Mouse (Mus musculus): ENCODE results near the gene Vps50. TPM values are rescaled to one million over a fixed set of nuclear protein-coding genes. Genes with fewer than 3 reads are reported as not detected.

The Vps50 gene
- polyA plus RNA-seq (2015; fragmentation: Nextera tagmentation; extraction: Ambion mirVana) = 8.6 and 10.2 TPM in 2 replicates

- no peak within 1 kb of the TSS for H3K27ac ChIP-seq (ENCODE audit: low read length)
- H3K9ac ChIP-seq (ENCODE audit: low read depth, low read length) = peak within 1 kb of the TSS; percentile 70
- H3K4me1 ChIP-seq (ENCODE audit: control insufficient read depth, low read depth, low read length) = no peaks in the 10 kb centered on the region
- ATAC-seq (ENCODE audit: low read depth) = peak; percentile 99
- no peaks in the 10 kb centered on the region for H3K36me3 ChIP-seq (ENCODE audit: control insufficient read depth, insufficient read depth)
- no peaks in the 10 kb centered on the region for H3K9me3 ChIP-seq (replicated peaks; ENCODE audit: control insufficient read depth, low read length)
- peak within 1 kb of the TSS; percentile 64 for H3K4me2 ChIP-seq (ENCODE audit: low read depth, low read length)
- WGBS (ENCODE audit: insufficient replicate concordance) = under 1% methylated on average over 28 of the region's 28 CpGs
- no peaks in the 10 kb centered on the region for H3K27me3 ChIP-seq (ENCODE audit: control insufficient read depth, insufficient read depth, low read depth, low read length)
- H3K4me3 ChIP-seq (ENCODE audit: low read depth, low read length) = peak within 1 kb of the TSS; percentile 73
Observed at GRCm38 (mm10) chr6:3498162-3498848, at the start of gene Vps50, which contains the start of gene Hepacam2. Gene Vps50 (plus strand): TSS chr6:3498382. Gene Hepacam2 (minus strand): TSS chr6:3498298.

GRCm38 (mm10) chr6:3454421-3454820 lies 43.8 kb upstream of the Vps50 start:
- Histone ChIP-seq H3K9ac (ENCODE audit: low read depth, low read length) (no peak overlapping the region), H3K9me3 (replicated peaks; ENCODE audit: control insufficient read depth, low read length) (no peaks in the 10 kb centered on the region), H3K4me2 (ENCODE audit: low read depth, low read length) (no peak overlapping the region), H3K27ac (ENCODE audit: low read length) (no peak overlapping the region), H3K36me3 (ENCODE audit: control insufficient read depth, insufficient read depth) (no peaks in the 10 kb centered on the region), H3K4me3 (ENCODE audit: low read depth, low read length) (no peak overlapping the region), H3K27me3 (ENCODE audit: control insufficient read depth, insufficient read depth, low read depth, low read length) (no peaks in the 10 kb centered on the region), H3K4me1 (ENCODE audit: control insufficient read depth, low read depth, low read length) (no peaks in the 10 kb centered on the region)
- no peak for ATAC-seq (ENCODE audit: low read depth)
- WGBS (ENCODE audit: insufficient replicate concordance) = 52% methylated on average over 5 of the region's 5 CpGs

- H3K9ac ChIP-seq (ENCODE audit: low read depth, low read length) = no peak overlapping the region
- H3K4me1 ChIP-seq (ENCODE audit: control insufficient read depth, low read depth, low read length) = no peaks in the 10 kb centered on the region
- H3K36me3 ChIP-seq (ENCODE audit: control insufficient read depth, insufficient read depth) = no peaks in the 10 kb centered on the region
- ATAC-seq (ENCODE audit: low read depth) = no peak
- no peak overlapping the region for H3K27ac ChIP-seq (ENCODE audit: low read length)
- 60% methylated on average over 11 of the region's 11 CpGs for WGBS (ENCODE audit: insufficient replicate concordance)
- no peaks in the 10 kb centered on the region for H3K27me3 ChIP-seq (ENCODE audit: control insufficient read depth, insufficient read depth, low read depth, low read length)
- H3K4me2 ChIP-seq (ENCODE audit: low read depth, low read length) = no peak overlapping the region
- H3K9me3 ChIP-seq (replicated peaks; ENCODE audit: control insufficient read depth, low read length) = no peaks in the 10 kb centered on the region
- no peak overlapping the region for H3K4me3 ChIP-seq (ENCODE audit: low read depth, low read length)
Observed at GRCm38 (mm10) chr6:3455944-3456536, 42.1 kb upstream of the Vps50 start.

GRCm38 (mm10) chr6:3463026-3463425 lies 35.2 kb upstream of the Vps50 start:
- H3K9me3 ChIP-seq (replicated peaks; ENCODE audit: control insufficient read depth, low read length) = no peaks in the 10 kb centered on the region
- 60% methylated on average over 6 of the region's 6 CpGs for WGBS (ENCODE audit: insufficient replicate concordance)
- H3K4me3 ChIP-seq (ENCODE audit: low read depth, low read length) = no peak overlapping the region
- no peak overlapping the region for H3K9ac ChIP-seq (ENCODE audit: low read depth, low read length)
- no peak for ATAC-seq (ENCODE audit: low read depth)
- no peak overlapping the region for H3K27ac ChIP-seq (ENCODE audit: low read length)
- no peaks in the 10 kb centered on the region for H3K36me3 ChIP-seq (ENCODE audit: control insufficient read depth, insufficient read depth)
- no peak overlapping the region for H3K4me2 ChIP-seq (ENCODE audit: low read depth, low read length)
- H3K27me3 ChIP-seq (ENCODE audit: control insufficient read depth, insufficient read depth, low read depth, low read length) = no peaks in the 10 kb centered on the region
- H3K4me1 ChIP-seq (ENCODE audit: control insufficient read depth, low read depth, low read length) = no peaks in the 10 kb centered on the region

GRCm38 (mm10) chr6:3463594-3463993 lies 34.6 kb upstream of the Vps50 start:
- Histone ChIP-seq H3K9me3 (replicated peaks; ENCODE audit: control insufficient read depth, low read length) (no peaks in the 10 kb centered on the region), H3K36me3 (ENCODE audit: control insufficient read depth, insufficient read depth) (no peaks in the 10 kb centered on the region), H3K9ac (ENCODE audit: low read depth, low read length) (no peak overlapping the region), H3K4me1 (ENCODE audit: control insufficient read depth, low read depth, low read length) (no peaks in the 10 kb centered on the region), H3K27me3 (ENCODE audit: control insufficient read depth, insufficient read depth, low read depth, low read length) (no peaks in the 10 kb centered on the region), H3K4me2 (ENCODE audit: low read depth, low read length) (no peak overlapping the region), H3K4me3 (ENCODE audit: low read depth, low read length) (no peak overlapping the region), H3K27ac (ENCODE audit: low read length) (no peak overlapping the region)
- WGBS (ENCODE audit: insufficient replicate concordance) = 58% methylated on average over 2 of the region's 2 CpGs
- ATAC-seq (ENCODE audit: low read depth) = no peak

GRCm38 (mm10) chr6:3468627-3469026 lies 29.6 kb upstream of the Vps50 start:
- WGBS (ENCODE audit: insufficient replicate concordance) = 33% methylated on average over 1 of the region's 1 CpGs

GRCm38 (mm10) chr6:3470706-3471105 lies 27.5 kb upstream of the Vps50 start:
- H3K27me3 ChIP-seq (ENCODE audit: control insufficient read depth, insufficient read depth, low read depth, low read length) = no peaks in the 10 kb centered on the region
- no peak overlapping the region for H3K4me2 ChIP-seq (ENCODE audit: low read depth, low read length)
- ATAC-seq (ENCODE audit: low read depth) = no peak
- H3K9me3 ChIP-seq (replicated peaks; ENCODE audit: control insufficient read depth, low read length) = no peaks in the 10 kb centered on the region
- no peaks in the 10 kb centered on the region for H3K36me3 ChIP-seq (ENCODE audit: control insufficient read depth, insufficient read depth)
- no peak overlapping the region for H3K27ac ChIP-seq (ENCODE audit: low read length)
- no peaks in the 10 kb centered on the region for H3K4me1 ChIP-seq (ENCODE audit: control insufficient read depth, low read depth, low read length)
- no peak overlapping the region for H3K9ac ChIP-seq (ENCODE audit: low read depth, low read length)
- H3K4me3 ChIP-seq (ENCODE audit: low read depth, low read length) = no peak overlapping the region
- WGBS (ENCODE audit: insufficient replicate concordance) = 47% methylated on average over 2 of the region's 2 CpGs

More at GRCm38 (mm10) chr6:3468627-3469026, 29.6 kb upstream of the Vps50 start:
- Histone ChIP-seq H3K4me3 (ENCODE audit: low read depth, low read length) (no peak overlapping the region), H3K27ac (ENCODE audit: low read length) (no peak overlapping the region), H3K4me1 (ENCODE audit: control insufficient read depth, low read depth, low read length) (no peaks in the 10 kb centered on the region), H3K4me2 (ENCODE audit: low read depth, low read length) (no peak overlapping the region), H3K9ac (ENCODE audit: low read depth, low read length) (no peak overlapping the region), H3K27me3 (ENCODE audit: control insufficient read depth, insufficient read depth, low read depth, low read length) (no peaks in the 10 kb centered on the region), H3K36me3 (ENCODE audit: control insufficient read depth, insufficient read depth) (no peaks in the 10 kb centered on the region), H3K9me3 (replicated peaks; ENCODE audit: control insufficient read depth, low read length) (no peaks in the 10 kb centered on the region)
- no peak for ATAC-seq (ENCODE audit: low read depth)

- no peak overlapping the region for H3K9ac ChIP-seq (ENCODE audit: low read depth, low read length)
- no peak overlapping the region for H3K27ac ChIP-seq (ENCODE audit: low read length)
- H3K36me3 ChIP-seq (ENCODE audit: control insufficient read depth, insufficient read depth) = no peaks in the 10 kb centered on the region
- H3K9me3 ChIP-seq (replicated peaks; ENCODE audit: control insufficient read depth, low read length) = no peaks in the 10 kb centered on the region
- H3K4me3 ChIP-seq (ENCODE audit: low read depth, low read length) = no peak overlapping the region
- 40% methylated on average over 2 of the region's 2 CpGs for WGBS (ENCODE audit: insufficient replicate concordance)
- no peaks in the 10 kb centered on the region for H3K27me3 ChIP-seq (ENCODE audit: control insufficient read depth, insufficient read depth, low read depth, low read length)
- no peak overlapping the region for H3K4me2 ChIP-seq (ENCODE audit: low read depth, low read length)
- ATAC-seq (ENCODE audit: low read depth) = no peak
- H3K4me1 ChIP-seq (ENCODE audit: control insufficient read depth, low read depth, low read length) = no peaks in the 10 kb centered on the region
Observed at GRCm38 (mm10) chr6:3476299-3476698, 21.9 kb upstream of the Vps50 start.

GRCm38 (mm10) chr6:3479853-3480252 lies 18.3 kb upstream of the Vps50 start:
- Histone ChIP-seq H3K27ac (ENCODE audit: low read length) (no peak overlapping the region), H3K4me1 (ENCODE audit: control insufficient read depth, low read depth, low read length) (no peaks in the 10 kb centered on the region), H3K4me3 (ENCODE audit: low read depth, low read length) (no peak overlapping the region), H3K9ac (ENCODE audit: low read depth, low read length) (no peak overlapping the region), H3K9me3 (replicated peaks; ENCODE audit: control insufficient read depth, low read length) (no peaks in the 10 kb centered on the region), H3K4me2 (ENCODE audit: low read depth, low read length) (no peak overlapping the region), H3K27me3 (ENCODE audit: control insufficient read depth, insufficient read depth, low read depth, low read length) (no peaks in the 10 kb centered on the region), H3K36me3 (ENCODE audit: control insufficient read depth, insufficient read depth) (no peaks in the 10 kb centered on the region)
- WGBS (ENCODE audit: insufficient replicate concordance) = 53% methylated on average over 5 of the region's 5 CpGs
- ATAC-seq (ENCODE audit: low read depth) = no peak

Data from liver, embryonic 16.5 days (tissue).